Mouse (Mus musculus) spleen, adult 10 weeks (tissue): ENCODE results near the gene Ube2i. TPM values are rescaled to one million over a fixed set of nuclear protein-coding genes. Genes with fewer than 3 reads are reported as not detected.

Source experiments
- polyA plus RNA-seq: library from polyadenylated mRNA; stranded (reverse); fragments of 350-450 nt; fragmentation: Illumina TruSeq; extraction: RNeasy Lipid Tissue Mini Kit (QIAGEN cat#74804); gene quantifications from one replicate; pipeline ENCODE4 v1.2.3, GENCODE M21; 2015; ENCODE audit warnings: low replicate concordance; ENCODE audit not compliant: insufficient read depth

Ube2i gene
- 482 TPM for polyA plus RNA-seq

DNA sequence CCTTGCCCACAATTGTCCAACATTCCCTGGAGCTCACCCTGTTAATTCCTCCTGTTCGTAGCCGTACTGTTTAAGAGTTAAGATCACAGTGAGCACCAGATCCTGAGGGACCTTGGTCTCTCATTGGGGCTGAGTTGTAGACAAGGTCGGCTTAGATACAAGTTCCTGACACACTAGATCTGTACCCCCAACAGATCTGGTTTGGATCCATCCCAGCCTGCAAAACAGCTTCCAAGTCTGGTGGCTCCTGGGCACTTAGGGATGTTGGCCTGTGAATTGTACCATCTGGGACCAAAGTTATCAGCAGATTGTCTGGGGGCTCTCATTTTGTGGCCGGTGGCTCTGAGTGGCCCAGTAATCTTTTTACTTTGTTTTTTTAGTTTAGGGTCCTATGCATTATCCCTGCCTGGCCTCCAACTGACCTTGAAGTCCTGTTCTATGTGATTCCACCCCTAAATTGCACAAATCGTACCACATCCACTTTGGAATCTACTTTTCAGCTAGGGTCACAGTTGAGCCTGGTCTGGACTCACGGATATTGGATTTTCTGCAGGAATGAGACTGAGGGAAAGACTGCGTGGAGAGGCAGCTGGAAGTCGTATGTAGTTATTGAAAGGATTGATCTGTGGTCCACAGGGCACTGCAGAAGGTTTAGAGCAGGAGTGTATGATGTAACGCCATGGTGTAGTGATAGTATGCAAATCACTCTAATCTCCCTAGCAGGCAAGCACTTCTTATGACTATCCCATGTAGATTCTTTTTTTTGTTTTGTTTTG is at the start of gene Ube2i:
Ube2i (minus strand) TSS at position 52 of the 776 bp plus-strand sequence.

DNA sequence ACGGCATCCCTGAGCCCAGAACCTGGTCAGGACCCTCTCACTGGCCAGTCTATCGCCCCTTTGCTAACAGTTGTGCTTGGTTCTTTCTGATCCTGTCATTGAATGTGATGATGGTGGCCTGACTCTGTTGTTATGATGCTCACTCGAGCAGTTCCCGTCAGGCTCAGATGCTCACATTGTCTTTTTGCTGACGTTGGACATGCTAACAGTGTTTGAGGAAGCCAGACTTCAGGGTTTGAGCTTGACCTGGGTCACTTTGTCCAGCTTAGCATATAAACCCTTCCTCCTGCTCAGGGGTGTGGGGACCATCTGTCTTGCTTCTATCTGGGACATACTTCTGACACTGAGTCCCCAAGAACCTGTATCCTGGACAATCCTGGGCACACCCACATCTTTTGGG is 43.9 kb upstream of the Ube2i start, which contains the start of gene Prss29:
Prss29 (plus strand) TSS at position 301 of the 400 bp plus-strand sequence.

DNA sequence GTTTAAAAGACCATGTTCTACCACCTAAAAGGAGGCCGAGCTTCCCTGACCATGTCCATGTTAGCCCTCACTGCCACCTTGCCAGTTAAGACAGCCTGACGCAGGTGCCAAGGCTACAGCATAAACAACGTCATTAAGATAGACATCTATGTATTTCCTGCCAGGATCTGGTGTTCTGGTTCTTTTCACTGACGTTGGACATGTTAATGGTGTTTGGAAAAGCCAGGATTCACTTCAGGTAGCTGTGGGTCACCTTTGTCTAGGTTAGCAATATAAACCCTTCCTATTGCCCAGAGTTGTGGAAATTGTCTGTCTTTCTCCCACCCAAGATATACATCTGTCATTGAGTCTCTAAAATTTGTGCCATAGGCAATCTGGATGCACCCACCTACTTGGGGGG is 33.9 kb upstream of the Ube2i start, which contains the start of gene Prss28:
Prss28 (plus strand) TSS at position 301 of the 400 bp plus-strand sequence.

GRCm38 (mm10) chr17:25298094-25298493 is 23.7 kb upstream of the Ube2i start, which contains the start of gene Prss34:
TSS of gene Prss34 (plus strand) at chr17:25298394.

GRCm38 (mm10) chr17:25256140-25256754 is 18.2 kb downstream of the Ube2i start, which contains the start of gene Baiap3:
TSS of gene Baiap3 (minus strand) at chr17:25256364.

DNA sequence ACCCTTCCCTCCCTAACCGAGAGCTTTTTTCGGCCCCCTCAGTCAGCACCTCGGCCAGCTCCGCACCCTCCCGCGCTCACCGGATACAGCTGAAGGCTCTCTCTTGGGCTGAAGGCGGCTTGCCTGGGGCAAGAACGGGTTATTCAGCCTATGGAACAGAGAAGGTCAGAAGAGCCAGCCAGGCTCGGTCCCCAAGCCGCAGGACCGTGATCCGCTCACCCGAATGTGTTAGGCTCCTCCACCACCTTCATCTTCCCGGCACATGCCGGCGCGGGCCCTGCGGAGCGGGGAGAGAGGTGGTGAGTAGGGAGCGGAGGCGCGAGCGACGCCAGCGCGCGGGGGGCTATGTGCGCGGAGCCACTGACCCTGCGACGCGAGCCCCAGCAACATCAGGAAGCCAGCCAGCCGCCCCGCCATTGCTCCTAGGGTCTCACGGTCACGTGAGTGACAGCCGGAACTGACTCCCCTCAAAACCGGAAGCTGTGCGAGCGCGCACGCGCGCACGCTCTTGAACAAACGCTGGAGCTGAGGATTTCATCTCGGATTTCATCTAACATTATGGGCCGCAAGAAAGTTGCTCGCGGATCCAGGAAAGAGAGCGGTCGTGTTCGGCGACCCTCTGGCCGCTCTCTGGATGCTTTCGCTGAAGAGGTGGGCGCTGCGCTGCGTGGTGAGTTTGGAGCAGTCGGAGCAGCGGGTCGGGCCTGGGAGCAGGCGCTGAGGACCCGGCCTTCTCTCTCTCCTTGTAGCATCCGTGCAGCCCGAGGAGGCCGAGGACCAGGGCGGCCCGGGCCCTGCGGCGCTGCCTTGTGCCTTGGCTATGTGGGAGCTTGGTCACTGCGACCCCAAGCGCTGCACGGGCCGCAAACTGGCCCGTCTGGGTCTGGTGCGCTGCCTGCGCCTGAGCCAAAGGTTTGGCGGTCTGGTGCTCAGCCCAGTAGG is 34.5 kb downstream of the Ube2i start, which contains the start of the genes Gnptg and Tsr3:
Gnptg (minus strand) TSS at position 430 of the 942 bp plus-strand sequence.
Tsr3 (plus strand) TSS at position 476 of the 942 bp plus-strand sequence.

Other genes starting within 250 kb of the Ube2i start
- gene Tmem204, start 191.0 kb downstream of the Ube2i start, polyA plus RNA-seq, result 19.4 TPM
- gene Telo2, start 158.7 kb downstream of the Ube2i start, polyA plus RNA-seq, result 20.8 TPM
- gene Ptx4, start 153.9 kb downstream of the Ube2i start, polyA plus RNA-seq, result not detected
- gene Clcn7, start 141.2 kb downstream of the Ube2i start, polyA plus RNA-seq, result 21.3 TPM
- not detected for gene Ccdc154, start 112.2 kb downstream of the Ube2i start, polyA plus RNA-seq
- not detected for gene Gm38655, start 99.2 kb downstream of the Ube2i start, polyA plus RNA-seq
- gene BC003965, start 90.1 kb downstream of the Ube2i start, polyA plus RNA-seq, result 15.8 TPM
- 23.8 TPM for gene Unkl, start 86.2 kb downstream of the Ube2i start, polyA plus RNA-seq
- 26.3 TPM for gene Gnptg, start 34.5 kb downstream of the Ube2i start, polyA plus RNA-seq
- 13.5 TPM for gene Tsr3, start 34.5 kb downstream of the Ube2i start, polyA plus RNA-seq
- gene Baiap3, start 18.3 kb downstream of the Ube2i start, polyA plus RNA-seq, result 4.9 TPM
- 0.19 TPM for gene Prss34, start 23.8 kb upstream of the Ube2i start, polyA plus RNA-seq
- gene Prss28, start 34.0 kb upstream of the Ube2i start, polyA plus RNA-seq, result not detected
- not detected for gene Prss29, start 44.0 kb upstream of the Ube2i start, polyA plus RNA-seq
- gene Tpsab1, start 70.9 kb upstream of the Ube2i start, polyA plus RNA-seq, result not detected
- 0.61 TPM for gene Tpsb2, start 91.7 kb upstream of the Ube2i start, polyA plus RNA-seq
- gene Tpsg1, start 94.7 kb upstream of the Ube2i start, polyA plus RNA-seq, result not detected
- 2.7 TPM for gene Cacna1h, start 159.2 kb upstream of the Ube2i start, polyA plus RNA-seq
- not detected for gene Tekt4, start 180.0 kb upstream of the Ube2i start, polyA plus RNA-seq
- gene Sstr5, start 222.7 kb upstream of the Ube2i start, polyA plus RNA-seq, result not detected